Comparison of ENCODE assay signal across 15 mouse cellular contexts in the genomic region with DNA sequence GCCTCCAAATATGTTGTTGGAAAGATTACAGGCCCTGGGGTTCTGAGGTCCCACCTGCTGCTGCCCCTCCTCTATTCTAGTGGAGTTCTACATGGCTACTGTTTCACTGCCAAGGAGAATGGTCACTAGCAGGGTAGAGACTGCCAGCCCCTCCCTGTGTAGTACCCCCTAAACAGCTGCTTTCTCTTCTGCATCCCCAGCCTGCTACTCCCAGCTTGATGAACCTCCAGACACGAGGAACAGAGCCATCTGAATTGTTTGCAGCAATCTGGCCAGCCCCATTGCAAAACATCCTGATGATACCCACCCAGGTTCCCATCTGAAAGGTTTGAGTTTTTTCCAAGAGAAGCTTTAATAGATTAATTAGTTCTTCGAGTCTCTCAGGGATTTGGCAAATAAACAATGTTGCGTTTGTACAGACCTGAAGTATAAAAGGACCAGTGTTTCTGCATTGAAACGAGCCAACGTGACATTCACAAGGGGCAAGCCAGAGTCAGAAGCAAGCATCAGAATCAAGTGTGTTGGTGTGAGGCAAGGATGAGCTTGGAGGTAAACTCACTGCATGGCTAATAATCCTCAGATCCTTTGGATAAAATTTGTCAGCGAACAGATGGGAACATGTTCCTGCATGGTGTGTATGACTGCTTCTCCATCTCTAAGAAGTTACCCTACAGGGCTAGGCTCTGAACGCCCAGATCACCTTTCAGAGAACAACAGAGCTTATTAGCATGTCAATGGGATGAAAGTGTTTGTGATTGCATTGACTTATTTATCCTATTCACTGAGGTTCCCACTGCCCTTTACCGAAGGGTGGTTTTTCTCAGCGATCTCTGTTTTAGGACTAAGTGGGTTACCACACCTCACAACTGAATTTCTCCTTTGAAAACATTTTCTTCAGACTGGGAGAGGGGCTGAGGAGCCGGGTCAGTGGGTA. TPM values are rescaled to one million over a fixed set of nuclear protein-coding genes. Genes with fewer than 3 reads are reported as not detected.
DNase-seq lines count a peak whose midpoint lies in the region; ATAC-seq and TF ChIP-seq lines count a peak whose summit lies in the region.
"Had no signal": no experiment of that assay in that cellular context is flagged by ENCODE, and none has a peak within 500 bp of the region (broad histone marks: within the 10 kb centered on the region; RNA-seq: fewer than 3 reads in every experiment).

No protein-coding gene starts in this region.

- TF ChIP-seq CTCF in lung, postnatal 0 days (IDR thresholded peaks at IDR 0.05), result no peak

- H3K4me1 ChIP-seq in hindbrain, embryonic 14.5 days (replicated peaks; ENCODE audit: control insufficient read depth, insufficient read depth, low read length), result 0 out of 2 replicates have a peak, but pooled peaks cover 6% of the 10 kb centered on the region
- H3K4me1 ChIP-seq in hindbrain, embryonic 11.5 days (replicated peaks; ENCODE audit: control insufficient read depth, insufficient read depth, low read length), result no peaks in the 10 kb centered on the region
- H3K4me1 ChIP-seq in forebrain, embryonic 15.5 days, result peaks cover 16% of the 10 kb centered on the region
- H3K4me1 ChIP-seq in midbrain, embryonic 16.5 days (ENCODE audit: control insufficient read depth, insufficient read depth, low read length), result no peaks in the 10 kb centered on the region
- H3K4me1 ChIP-seq in lung, postnatal 0 days (ENCODE audit: insufficient read depth, low read depth, low read length), result no peaks in the 10 kb centered on the region
- H3K4me1 ChIP-seq: neural tube, embryonic 12.5 days had no signal

- no peak overlapping the region for H3K4me2 ChIP-seq in hindbrain, embryonic 14.5 days (replicated peaks)
- no peak overlapping the region for H3K4me2 ChIP-seq in hindbrain, embryonic 11.5 days (replicated peaks; ENCODE audit: low read depth, low read length)
- no peak overlapping the region for H3K4me2 ChIP-seq in forebrain, embryonic 15.5 days (replicated peaks)
- H3K4me2 ChIP-seq in midbrain, embryonic 16.5 days (ENCODE audit: low read length), result no peak overlapping the region
- H3K4me2 ChIP-seq in lung, postnatal 0 days (replicated peaks; ENCODE audit: low read depth, low read length), result no peak overlapping the region
- H3K4me2 ChIP-seq: neural tube, embryonic 12.5 days had no signal

- no peak overlapping the region for H3K27ac ChIP-seq in hindbrain, embryonic 14.5 days
- H3K27ac ChIP-seq in hindbrain, embryonic 11.5 days (ENCODE audit: low read depth, low read length), result no peak overlapping the region
- peak overlapping the region; percentile 8; the same call in 1 of the 2 replicates for H3K27ac ChIP-seq in forebrain, embryonic 15.5 days (replicated peaks)
- no peak overlapping the region for H3K27ac ChIP-seq in midbrain, embryonic 16.5 days (ENCODE audit: low read length)
- no peak overlapping the region for H3K27ac ChIP-seq in lung, postnatal 0 days (ENCODE audit: low read length)
- H3K27ac ChIP-seq: heart, adult 2 months; kidney, postnatal 0 days; neural tube, embryonic 12.5 days had no signal

- no peaks in the 10 kb centered on the region for H3K36me3 ChIP-seq in hindbrain, embryonic 14.5 days (replicated peaks; ENCODE audit: control insufficient read depth, insufficient read depth)
- no peaks in the 10 kb centered on the region for H3K36me3 ChIP-seq in hindbrain, embryonic 11.5 days (ENCODE audit: control insufficient read depth, insufficient read depth, low read length)
- H3K36me3 ChIP-seq in forebrain, embryonic 15.5 days, result no peaks in the 10 kb centered on the region
- no peaks in the 10 kb centered on the region for H3K36me3 ChIP-seq in midbrain, embryonic 16.5 days (ENCODE audit: control insufficient read depth, insufficient read depth, low read length)
- H3K36me3 ChIP-seq in lung, postnatal 0 days (ENCODE audit: insufficient read depth, low read length), result no peaks in the 10 kb centered on the region
- H3K36me3 ChIP-seq: neural tube, embryonic 12.5 days had no signal

- peak; percentile 66; the same call in 1 of the 2 replicates for ATAC-seq in hindbrain, embryonic 14.5 days (ENCODE audit: low FRiP score)
- ATAC-seq in hindbrain, embryonic 11.5 days (ENCODE audit: low FRiP score), result no peak
- peak; percentile 64 for ATAC-seq in forebrain, embryonic 15.5 days (replicated peaks)
- ATAC-seq in midbrain, embryonic 16.5 days, result peak; percentile 63
- no peak for ATAC-seq in monocyte, adult 5-6 weeks (replicated peaks; ENCODE audit: insufficient number of reproducible peaks, low FRiP score, low TSS enrichment, poor library complexity, severe bottlenecking)
- ATAC-seq in lung, postnatal 0 days, result no peak

- no peak overlapping the region for H3K9ac ChIP-seq in hindbrain, embryonic 14.5 days
- H3K9ac ChIP-seq in hindbrain, embryonic 11.5 days (ENCODE audit: low read depth, low read length), result no peak overlapping the region
- H3K9ac ChIP-seq in forebrain, embryonic 15.5 days (replicated peaks), result no peak overlapping the region
- no peak overlapping the region for H3K9ac ChIP-seq in midbrain, embryonic 16.5 days (ENCODE audit: low read depth, low read length)
- H3K9ac ChIP-seq in lung, postnatal 0 days (replicated peaks; ENCODE audit: low read depth), result no peak overlapping the region
- H3K9ac ChIP-seq: neural tube, embryonic 12.5 days had no signal

- H3K9me3 ChIP-seq in hindbrain, embryonic 14.5 days (ENCODE audit: control insufficient read depth, low read length), result no peaks in the 10 kb centered on the region
- H3K9me3 ChIP-seq in hindbrain, embryonic 11.5 days (ENCODE audit: control insufficient read depth, low read length), result no peaks in the 10 kb centered on the region
- no peaks in the 10 kb centered on the region for H3K9me3 ChIP-seq in forebrain, embryonic 15.5 days
- no peaks in the 10 kb centered on the region for H3K9me3 ChIP-seq in midbrain, embryonic 16.5 days (replicated peaks; ENCODE audit: control insufficient read depth, low read length, poor library complexity, severe bottlenecking)
- H3K9me3 ChIP-seq in lung, postnatal 0 days (ENCODE audit: low read length), result no peaks in the 10 kb centered on the region
- H3K9me3 ChIP-seq: neural tube, embryonic 12.5 days had no signal

- no peak for DNase-seq in hindbrain, embryonic 14.5 days (ENCODE audit: low spot score)
- DNase-seq in hindbrain, embryonic 11.5 days (ENCODE audit: low spot score), result no peak
- peak; percentile 73 for DNase-seq in Muller cell, postnatal 12 days (ENCODE audit: inconsistent ontology term)
- DNase-seq in lung, postnatal 0 days (ENCODE audit: low spot score), result no peak
- no peak for DNase-seq in c-Kit-positive CD71-positive TER-119-positive erythroid progenitor cells, embryonic 14.5 days (ENCODE audit: low spot score)
- DNase-seq: adrenal gland, adult 2 months; B cell, adult 2 months; heart, adult 2 months; heart, postnatal 4 days; lung, adult 18-20 months had no signal

- no peaks in the 10 kb centered on the region for H3K27me3 ChIP-seq in hindbrain, embryonic 14.5 days (ENCODE audit: control insufficient read depth, insufficient read depth, low read length)
- H3K27me3 ChIP-seq in hindbrain, embryonic 11.5 days (ENCODE audit: control insufficient read depth, insufficient read depth, low read length), result no peaks in the 10 kb centered on the region
- H3K27me3 ChIP-seq in forebrain, embryonic 15.5 days, result no peaks in the 10 kb centered on the region
- no peaks in the 10 kb centered on the region for H3K27me3 ChIP-seq in midbrain, embryonic 16.5 days (ENCODE audit: control insufficient read depth, insufficient read depth, low read depth, low read length)
- H3K27me3 ChIP-seq in lung, postnatal 0 days (replicated peaks; ENCODE audit: insufficient read depth, low read length), result no peaks in the 10 kb centered on the region
- H3K27me3 ChIP-seq: neural tube, embryonic 12.5 days had no signal

- 21% methylated on average over 10 of the region's 10 CpGs for WGBS in hindbrain, embryonic 14.5 days
- WGBS in hindbrain, embryonic 11.5 days, result 32% methylated on average over 10 of the region's 10 CpGs
- 8% methylated on average over 10 of the region's 10 CpGs for WGBS in forebrain, embryonic 15.5 days
- 20% methylated on average over 10 of the region's 10 CpGs for WGBS in midbrain, embryonic 16.5 days
- 39% methylated on average over 10 of the region's 10 CpGs for WGBS in lung, postnatal 0 days

- no peak for TF ChIP-seq EP300 in lung, postnatal 0 days (IDR thresholded peaks at IDR 0.05)

- H3K4me3 ChIP-seq in hindbrain, embryonic 14.5 days (replicated peaks; ENCODE audit: low read length), result no peak overlapping the region
- H3K4me3 ChIP-seq in hindbrain, embryonic 11.5 days (ENCODE audit: low read depth, low read length), result no peak overlapping the region
- H3K4me3 ChIP-seq in forebrain, embryonic 15.5 days, result no peak overlapping the region
- H3K4me3 ChIP-seq in midbrain, embryonic 16.5 days (ENCODE audit: low read depth, low read length), result no peak overlapping the region
- H3K4me3 ChIP-seq in lung, postnatal 0 days (ENCODE audit: low read depth, low read length), result no peak overlapping the region
- H3K4me3 ChIP-seq: heart, adult 2 months; neural tube, embryonic 12.5 days had no signal

RNA-seq across cellular contexts. Expression of a gene that starts 19.8 kb away (rescaled TPM):
- polyA plus RNA-seq in hindbrain, embryonic 14.5 days (2014; fragmentation: Nextera tagmentation; extraction: Ambion mirVana), result 3.8 and 4.2 TPM in 2 replicates
- 1.4 and 1.7 TPM in 2 replicates for polyA plus RNA-seq in hindbrain, embryonic 11.5 days (2014; fragmentation: Nextera tagmentation; extraction: Ambion mirVana)
- 0.69 and 0.77 TPM in 2 replicates for polyA plus RNA-seq in forebrain, embryonic 15.5 days (2015; fragmentation: Nextera tagmentation; extraction: Ambion mirVana)
- polyA plus RNA-seq in midbrain, embryonic 16.5 days (2015; fragmentation: Nextera tagmentation; extraction: Ambion mirVana), result 3.1 and 4.3 TPM in 2 replicates
- total RNA-seq in monocyte, adult 5-6 weeks (2017), result 0.58 TPM in 1 of 3 replicates, not detected in the others
- 10.3 and 10.6 TPM in 2 replicates for polyA plus RNA-seq in lung, postnatal 0 days (2015; fragmentation: Nextera tagmentation; extraction: Ambion mirVana)

Comparison
In these comparisons a context has a peak if more than half of its experiments do, and no peak if none do; other contexts are left out.
1. ATAC-seq: peak in hindbrain, embryonic 14.5 days (single experiment), forebrain, embryonic 15.5 days (single experiment) and midbrain, embryonic 16.5 days (single experiment); none in hindbrain, embryonic 11.5 days (single experiment), monocyte, adult 5-6 weeks (single experiment) and lung, postnatal 0 days (single experiment).